Mouse (Mus musculus) spleen, adult 2 months (tissue): ENCODE data around the gene Kcnn3.

Experiments used
- CTCF ChIP-seq: fragments of 200-500 bp; IDR thresholded peaks from 2 replicates; pipeline ENCODE4 v1.5.1; 2011; ENCODE audit warnings: mild to moderate bottlenecking, inconsistent platforms; ENCODE audit not compliant: insufficient read depth, insufficient read length, insufficient replicate concordance; ENCODE audit errors: extremely low read depth
- POLR2A ChIP-seq: fragments of 200-500 bp; IDR thresholded peaks from 2 replicates; pipeline ENCODE4 v1.6.1; 2011; ENCODE audit warnings: low read depth, low read length, inconsistent platforms

DNA sequence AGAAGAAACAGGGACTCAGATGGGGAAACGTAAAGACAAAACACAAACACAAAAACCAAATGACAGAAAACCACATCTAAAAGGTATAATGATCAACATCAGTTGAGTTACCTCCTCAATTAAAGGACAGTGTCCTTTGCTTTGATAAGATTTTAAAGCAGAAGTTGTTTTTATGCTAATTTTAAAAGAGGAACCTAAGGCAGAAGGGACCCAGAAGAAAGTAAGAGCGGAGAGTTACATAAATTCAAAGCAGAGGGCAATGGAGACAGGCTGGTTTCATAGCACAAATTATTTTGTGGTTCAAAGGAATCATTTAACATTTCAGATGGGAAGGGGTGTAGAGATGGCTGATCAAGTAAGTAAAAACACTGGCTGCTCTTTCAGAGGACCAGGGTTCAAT lies 97.4 kb downstream of the Kcnn3 start:
- TF ChIP-seq POLR2A, result no peak
- no peak for TF ChIP-seq CTCF
